Mouse (Mus musculus) ovary, postnatal 36 days (tissue): ENCODE measurements around the gene Akr1c13.
"Not testable (repeated sequence)": the region's sequence is repeated elsewhere in the genome, so short reads cannot be mapped to it uniquely, and the experiment has no call there.

Experiments
- DNase-seq: peaks from one replicate; pipeline ENCODE4 v3.0.0; 2022; ENCODE audit warnings: low spot score, mixed read lengths

Akr1c13 gene

GRCm38 (mm10) chr13:4190904-4191303 is at the start of gene Akr1c13:
Gene Akr1c13 (plus strand): TSS chr13:4191150.
- DNase-seq, result no peak

- no peak for DNase-seq
Measured at GRCm38 (mm10) chr13:4144261-4144660, 46.7 kb upstream of the Akr1c13 start.

GRCm38 (mm10) chr13:4150518-4150917 is 40.4 kb upstream of the Akr1c13 start, which contains the start of gene Akr1c18:
Gene Akr1c18 (minus strand): TSS chr13:4150654.
- no peak for DNase-seq

- DNase-seq, result no peak
Measured at GRCm38 (mm10) chr13:4152908-4153307, 38.0 kb upstream of the Akr1c13 start.

GRCm38 (mm10) chr13:4153593-4153992 is 37.4 kb upstream of the Akr1c13 start:
- no peak for DNase-seq

GRCm38 (mm10) chr13:4155286-4155685 is 35.7 kb upstream of the Akr1c13 start:
- no peak for DNase-seq

- no peak for DNase-seq
Measured at GRCm38 (mm10) chr13:4168006-4168405, 22.9 kb upstream of the Akr1c13 start.

- no peak for DNase-seq
Measured at GRCm38 (mm10) chr13:4172978-4173377, 18.0 kb upstream of the Akr1c13 start.

- not testable (repeated sequence) for DNase-seq
Measured at GRCm38 (mm10) chr13:4181321-4181720, 9.6 kb upstream of the Akr1c13 start.

GRCm38 (mm10) chr13:4183116-4183515 is 7.8 kb upstream of the Akr1c13 start:
- no peak for DNase-seq

- peak; percentile 16 for DNase-seq
Measured at GRCm38 (mm10) chr13:4186641-4187411, 4.1 kb upstream of the Akr1c13 start.

- DNase-seq, result no peak
Measured at GRCm38 (mm10) chr13:4188174-4188573, 2.8 kb upstream of the Akr1c13 start.

GRCm38 (mm10) chr13:4192511-4192910 is 1.6 kb downstream of the Akr1c13 start:
- DNase-seq, result no peak

GRCm38 (mm10) chr13:4206147-4206903 is 15.4 kb downstream of the Akr1c13 start:
- DNase-seq, result no peak

GRCm38 (mm10) chr13:4211560-4212299 is 20.8 kb downstream of the Akr1c13 start:
- no peak for DNase-seq

- no peak for DNase-seq
Measured at GRCm38 (mm10) chr13:4212309-4212708, 21.4 kb downstream of the Akr1c13 start.

GRCm38 (mm10) chr13:4215496-4215895 is 24.5 kb downstream of the Akr1c13 start:
- DNase-seq, result not testable (repeated sequence)

- DNase-seq, result no peak
Measured at GRCm38 (mm10) chr13:4228441-4228840, 37.5 kb downstream of the Akr1c13 start, which contains the start of gene Akr1c19. Gene Akr1c19 (plus strand): TSS chr13:4228700.

- DNase-seq, result no peak
Measured at GRCm38 (mm10) chr13:4230841-4231623, 40.1 kb downstream of the Akr1c13 start.

GRCm38 (mm10) chr13:4233135-4233534 is 42.2 kb downstream of the Akr1c13 start:
- DNase-seq, result no peak

- no peak for DNase-seq
Measured at GRCm38 (mm10) chr13:4233536-4234172, 42.7 kb downstream of the Akr1c13 start.
